ENCODE assay signal across 9 mouse cellular contexts in genomic region chr4:41468396-41469080, GRCm38 (mm10). TPM values are rescaled to one million over a fixed set of nuclear protein-coding genes. Genes with fewer than 3 reads are reported as not detected.
DNase-seq lines count a peak whose midpoint lies in the region; ATAC-seq lines count a peak whose summit lies in the region.
"Had no signal": no experiment of that assay in that cellular context is flagged by ENCODE, and none has a peak within 500 bp of the region (broad histone marks: within the 10 kb centered on the region; RNA-seq: fewer than 3 reads in every experiment).

No protein-coding gene starts in this region.

- H3K4me2 ChIP-seq in forebrain, embryonic 15.5 days (replicated peaks), result no peak overlapping the region
- no peak overlapping the region for H3K4me2 ChIP-seq in limb, embryonic 11.5 days (ENCODE audit: low read depth, severe bottlenecking)
- H3K4me2 ChIP-seq: limb, embryonic 15.5 days had no signal

- no peak for ATAC-seq in forebrain, embryonic 15.5 days (replicated peaks)
- no peak for ATAC-seq in limb, embryonic 11.5 days (ENCODE audit: insufficient number of reproducible peaks, low FRiP score, low TSS enrichment, low read depth)

- H3K9me3 ChIP-seq in forebrain, embryonic 10.5 days, result no peaks in the 10 kb centered on the region
- H3K9me3 ChIP-seq in forebrain, embryonic 15.5 days, result no peaks in the 10 kb centered on the region
- no peaks in the 10 kb centered on the region for H3K9me3 ChIP-seq in limb, embryonic 11.5 days (ENCODE audit: control insufficient read depth, low read length)
- H3K9me3 ChIP-seq: limb, embryonic 15.5 days had no signal

- H3K4me1 ChIP-seq in forebrain, embryonic 10.5 days, result peaks cover 42% of the 10 kb centered on the region
- peaks cover 45% of the 10 kb centered on the region for H3K4me1 ChIP-seq in forebrain, embryonic 15.5 days
- H3K4me1 ChIP-seq in limb, embryonic 11.5 days (ENCODE audit: control insufficient read depth, insufficient read depth, low read length), result peaks cover 5% of the 10 kb centered on the region; the same call in 1 of the 2 replicates

- no peak overlapping the region for H3K4me3 ChIP-seq in forebrain, embryonic 10.5 days
- H3K4me3 ChIP-seq in forebrain, embryonic 15.5 days, result no peak overlapping the region
- H3K4me3 ChIP-seq in limb, embryonic 11.5 days (ENCODE audit: low read depth, low read length), result no peak overlapping the region
- H3K4me3 ChIP-seq: limb, embryonic 15.5 days had no signal

- H3K27me3 ChIP-seq in forebrain, embryonic 10.5 days (ENCODE audit: poor library complexity, severe bottlenecking), result no peaks in the 10 kb centered on the region
- no peaks in the 10 kb centered on the region for H3K27me3 ChIP-seq in forebrain, embryonic 15.5 days
- no peaks in the 10 kb centered on the region for H3K27me3 ChIP-seq in limb, embryonic 11.5 days (ENCODE audit: control insufficient read depth, insufficient read depth, low read length)
- H3K27me3 ChIP-seq: limb, embryonic 15.5 days had no signal

- peak; percentile 53 for DNase-seq in forebrain, embryonic 10.5 days (ENCODE audit: extremely low spot score, low spot score)
- DNase-seq in urinary bladder, postnatal 14 days (ENCODE audit: low spot score), result peak; percentile 65
- DNase-seq in urinary bladder, adult 2 months (ENCODE audit: low spot score), result no peak
- DNase-seq in embryo, embryonic 10.5 days (ENCODE audit: low spot score), result peak; percentile 83
- peak; percentile 78 for DNase-seq in heart, postnatal 4 days
- peak; percentile 77 for DNase-seq in limb, embryonic 11.5 days (ENCODE audit: low spot score)
- DNase-seq in right cerebral cortex, postnatal 10 days (ENCODE audit: low spot score in 2 of 2), result peak; percentile 67 to 81

- H3K36me3 ChIP-seq in forebrain, embryonic 10.5 days (replicated peaks), result peaks cover 6% of the 10 kb centered on the region
- H3K36me3 ChIP-seq in forebrain, embryonic 15.5 days, result no peaks in the 10 kb centered on the region
- H3K36me3 ChIP-seq in limb, embryonic 11.5 days (ENCODE audit: control insufficient read depth, insufficient read depth, low read length), result no peaks in the 10 kb centered on the region
- H3K36me3 ChIP-seq: limb, embryonic 15.5 days had no signal

- peak overlapping the region; percentile 65 for H3K27ac ChIP-seq in forebrain, embryonic 10.5 days
- no peak overlapping the region for H3K27ac ChIP-seq in forebrain, embryonic 15.5 days (replicated peaks)
- H3K27ac ChIP-seq in limb, embryonic 11.5 days (replicated peaks; ENCODE audit: low read depth, low read length), result no peak overlapping the region
- H3K27ac ChIP-seq: limb, embryonic 15.5 days had no signal

- 59% methylated on average over 17 of the region's 17 CpGs for WGBS in forebrain, embryonic 10.5 days
- 53% methylated on average over 17 of the region's 17 CpGs for WGBS in forebrain, embryonic 15.5 days
- WGBS in limb, embryonic 11.5 days, result 59% methylated on average over 17 of the region's 17 CpGs

- H3K9ac ChIP-seq in forebrain, embryonic 15.5 days (replicated peaks), result no peak overlapping the region
- H3K9ac ChIP-seq in limb, embryonic 11.5 days (ENCODE audit: low read length), result no peak overlapping the region
- H3K9ac ChIP-seq: limb, embryonic 15.5 days had no signal

RNA-seq across cellular contexts. Expression of gene Nudt2, which starts 3.6 kb away (rescaled TPM):
- polyA plus RNA-seq in forebrain, embryonic 10.5 days (2016; fragmentation: Nextera tagmentation; extraction: Ambion mirVana), result 65.4 and 67.8 TPM in 2 replicates
- 66.8 and 69.5 TPM in 2 replicates for polyA plus RNA-seq in forebrain, embryonic 15.5 days (2015; fragmentation: Nextera tagmentation; extraction: Ambion mirVana)
- 29.5 and 34.6 TPM in 2 replicates for polyA plus RNA-seq in urinary bladder, adult 2 months (2012; rRNA removed)
- total RNA-seq in heart, postnatal 4 days (2021), result 10 to 100 TPM; 26.9 to 27.0 TPM
- polyA plus RNA-seq in limb, embryonic 11.5 days (2014; fragmentation: Nextera tagmentation; extraction: Ambion mirVana), result 53.3 and 55.8 TPM in 2 replicates

RNA-seq across cellular contexts. Expression of gene Kif24, which starts 3.9 kb away (rescaled TPM):
- polyA plus RNA-seq in forebrain, embryonic 10.5 days (2016; fragmentation: Nextera tagmentation; extraction: Ambion mirVana), result 16.2 and 17.7 TPM in 2 replicates
- 5.1 and 5.5 TPM in 2 replicates for polyA plus RNA-seq in forebrain, embryonic 15.5 days (2015; fragmentation: Nextera tagmentation; extraction: Ambion mirVana)
- 0.53 and 0.61 TPM in 2 replicates for polyA plus RNA-seq in urinary bladder, adult 2 months (2012; rRNA removed)
- 1 to 10 TPM; 4.4 to 4.6 TPM for total RNA-seq in heart, postnatal 4 days (2021)
- polyA plus RNA-seq in limb, embryonic 11.5 days (2014; fragmentation: Nextera tagmentation; extraction: Ambion mirVana), result 7.4 and 10.7 TPM in 2 replicates

RNA-seq across cellular contexts. Expression of gene AI464131, which starts 34.3 kb away (rescaled TPM):
- 6.3 and 7.1 TPM in 2 replicates for polyA plus RNA-seq in forebrain, embryonic 10.5 days (2016; fragmentation: Nextera tagmentation; extraction: Ambion mirVana)
- 2.8 and 3.1 TPM in 2 replicates for polyA plus RNA-seq in forebrain, embryonic 15.5 days (2015; fragmentation: Nextera tagmentation; extraction: Ambion mirVana)
- polyA plus RNA-seq in urinary bladder, adult 2 months (2012; rRNA removed), result 8.0 and 11.4 TPM in 2 replicates
- total RNA-seq in heart, postnatal 4 days (2021), result 10 to 100 TPM in 1 of 2 experiments, 1 to 10 TPM in 1; 9.2 to 10.7 TPM
- 3.9 and 4.2 TPM in 2 replicates for polyA plus RNA-seq in limb, embryonic 11.5 days (2014; fragmentation: Nextera tagmentation; extraction: Ambion mirVana)

RNA-seq across cellular contexts. Expression of gene 1110017D15Rik, which starts 48.6 kb away (rescaled TPM):
- polyA plus RNA-seq in forebrain, embryonic 10.5 days (2016; fragmentation: Nextera tagmentation; extraction: Ambion mirVana), result 3.8 and 6.1 TPM in 2 replicates
- polyA plus RNA-seq in forebrain, embryonic 15.5 days (2015; fragmentation: Nextera tagmentation; extraction: Ambion mirVana), result 9.4 and 15.7 TPM in 2 replicates
- 0.10 and 0.22 TPM in 2 replicates for polyA plus RNA-seq in urinary bladder, adult 2 months (2012; rRNA removed)
- not detected for total RNA-seq in heart, postnatal 4 days (2021)
- polyA plus RNA-seq in limb, embryonic 11.5 days (2014; fragmentation: Nextera tagmentation; extraction: Ambion mirVana), result 3.2 and 3.8 TPM in 2 replicates
